Mouse (Mus musculus) stomach, embryonic 16.5 days (tissue): ENCODE results near the gene Olfr49. TPM values are rescaled to one million over a fixed set of nuclear protein-coding genes. Genes with fewer than 3 reads are reported as not detected.

Source experiments
- ATAC-seq: fragments of 200-750 bp; cut with Nextera tagmentation; 2 replicates; pipeline ENCODE4 v1.8.0; 2017; ENCODE audit warnings: moderate number of reproducible peaks, moderate TSS enrichment; ENCODE audit not compliant: insufficient read depth, low FRiP score
- H3K27ac ChIP-seq: fragments of 300-500 bp; sonication (generic); 2 replicates; pipeline ENCODE4 v1.5.1; 2014; ENCODE audit warnings: low read length
- H3K27me3 ChIP-seq: fragments of 300-500 bp; sonication (generic); 2 replicates; pipeline ENCODE4 v1.6.1; 2014; ENCODE audit warnings: low read length, control low read depth, mixed read lengths; ENCODE audit not compliant: control insufficient read depth, insufficient read depth
- H3K36me3 ChIP-seq: fragments of 300-500 bp; sonication (generic); 2 replicates; pipeline ENCODE4 v1.6.1; 2014; ENCODE audit warnings: low read length; ENCODE audit not compliant: control insufficient read depth, insufficient read depth
- H3K4me1 ChIP-seq: fragments of 300-500 bp; sonication (generic); 2 replicates; pipeline ENCODE4 v1.6.1; 2014; ENCODE audit warnings: low read length, control low read depth, mixed read lengths; ENCODE audit not compliant: control insufficient read depth, insufficient read depth
- H3K4me2 ChIP-seq: fragments of 300-500 bp; sonication (generic); 2 replicates; pipeline ENCODE4 v1.6.1; 2014; ENCODE audit warnings: low read depth, low read length, mixed read lengths
- H3K4me3 ChIP-seq: fragments of 300-500 bp; sonication (generic); replicated peaks from 2 replicates; pipeline ENCODE4 v1.5.1; 2014; ENCODE audit warnings: mild to moderate bottlenecking, low read length
- H3K9ac ChIP-seq: fragments of 300-500 bp; sonication (generic); 2 replicates; pipeline ENCODE4 v1.6.1; 2014; ENCODE audit warnings: low read length
- H3K9me3 ChIP-seq: fragments of 300-500 bp; sonication (generic); replicated peaks from 2 replicates; pipeline ENCODE4 v1.6.1; 2016; ENCODE audit warnings: low read length, control low read depth; ENCODE audit not compliant: control insufficient read depth
- WGBS: fragments of 180-500 bp; shearing (Covaris S2); extraction: QIAGEN DNeasy Blood & Tissue Kit; methylation state at CpG from one replicate; pipeline ENCODE4 v1.1.7; 2014; 5-methylcytosine and 5-hydroxymethylcytosine counted together
- polyA plus RNA-seq: library from polyadenylated mRNA; unstranded; fragments of >200 nt; fragmentation: Nextera tagmentation; extraction: Ambion mirVana; gene quantifications from 2 replicates; pipeline ENCODE4 v1.2.1, GENCODE M21; 2015

Olfr49 gene
- polyA plus RNA-seq, 1 experiment from 2014 or later, result not detected

- H3K9me3 ChIP-seq, result no peaks in the 10 kb centered on the region
- H3K9ac ChIP-seq, result no peak overlapping the region
- no peak overlapping the region for H3K27ac ChIP-seq
- H3K36me3 ChIP-seq, result peaks cover 7% of the 10 kb centered on the region
- no peak overlapping the region for H3K4me3 ChIP-seq
- H3K4me2 ChIP-seq, result no peak overlapping the region
- 91% methylated on average over 5 of the region's 5 CpGs for WGBS
- no peaks in the 10 kb centered on the region for H3K27me3 ChIP-seq
- no peak for ATAC-seq
- H3K4me1 ChIP-seq, result peaks cover 17% of the 10 kb centered on the region; the same call in 1 of the 2 replicates
Observed at GRCm38 (mm10) chr14:54236881-54237280, 47.9 kb downstream of the Olfr49 start.

GRCm38 (mm10) chr14:54235825-54236540 lies 48.8 kb downstream of the Olfr49 start:
- no peaks in the 10 kb centered on the region for H3K36me3 ChIP-seq
- H3K9ac ChIP-seq, result no peak overlapping the region
- no peak overlapping the region for H3K4me2 ChIP-seq
- no peak overlapping the region for H3K4me3 ChIP-seq
- H3K9me3 ChIP-seq, result no peaks in the 10 kb centered on the region
- H3K27me3 ChIP-seq, result no peaks in the 10 kb centered on the region
- peaks cover 17% of the 10 kb centered on the region; the same call in 1 of the 2 replicates for H3K4me1 ChIP-seq
- ATAC-seq, result no peak
- 81% methylated on average over 5 of the region's 5 CpGs for WGBS
- no peak overlapping the region for H3K27ac ChIP-seq

GRCm38 (mm10) chr14:54234231-54235040 lies 50.3 kb downstream of the Olfr49 start:
- WGBS, result 79% methylated on average over 20 of the region's 20 CpGs
- no peak overlapping the region for H3K9ac ChIP-seq

GRCm38 (mm10) chr14:54233559-54234143 lies 51.1 kb downstream of the Olfr49 start:
- 56% methylated on average over 16 of the region's 16 CpGs for WGBS
- H3K27me3 ChIP-seq, result no peaks in the 10 kb centered on the region
- H3K4me2 ChIP-seq, result peak overlapping the region; percentile 20; the same call in 1 of the 2 replicates
- H3K4me3 ChIP-seq, result no peak overlapping the region
- H3K9me3 ChIP-seq, result no peaks in the 10 kb centered on the region
- H3K9ac ChIP-seq, result peak overlapping the region; percentile 61
- peaks cover 19% of the 10 kb centered on the region for H3K4me1 ChIP-seq
- H3K27ac ChIP-seq, result peak overlapping the region; percentile 81
- ATAC-seq, result peak; percentile 22; the same call in 1 of the 2 replicates
- no peaks in the 10 kb centered on the region for H3K36me3 ChIP-seq

More at GRCm38 (mm10) chr14:54234231-54235040, 50.3 kb downstream of the Olfr49 start:
- peaks cover 17% of the 10 kb centered on the region; the same call in 1 of the 2 replicates for H3K4me1 ChIP-seq
- H3K9me3 ChIP-seq, result no peaks in the 10 kb centered on the region
- no peaks in the 10 kb centered on the region for H3K27me3 ChIP-seq
- no peak overlapping the region for H3K4me3 ChIP-seq
- H3K36me3 ChIP-seq, result no peaks in the 10 kb centered on the region
- ATAC-seq, result no peak
- no peak overlapping the region for H3K4me2 ChIP-seq
- H3K27ac ChIP-seq, result peak overlapping the region; percentile 81

GRCm38 (mm10) chr14:54232811-54233558 lies 51.8 kb downstream of the Olfr49 start:
- Histone ChIP-seq H3K9me3 (no peaks in the 10 kb centered on the region), H3K27ac (peak overlapping the region; percentile 81), H3K4me3 (no peak overlapping the region), H3K36me3 (no peaks in the 10 kb centered on the region), H3K4me2 (peak overlapping the region; percentile 20; the same call in 1 of the 2 replicates), H3K4me1 (peaks cover 24% of the 10 kb centered on the region), H3K9ac (peak overlapping the region; percentile 61), H3K27me3 (no peaks in the 10 kb centered on the region)
- WGBS, result 13% methylated on average over 9 of the region's 9 CpGs
- peak; percentile 25; the same call in 1 of the 2 replicates for ATAC-seq

- Histone ChIP-seq H3K4me1 (peaks cover 31% of the 10 kb centered on the region), H3K4me2 (no peak overlapping the region), H3K9ac (no peak overlapping the region), H3K27me3 (no peaks in the 10 kb centered on the region), H3K9me3 (no peaks in the 10 kb centered on the region), H3K36me3 (no peaks in the 10 kb centered on the region), H3K27ac (no peak overlapping the region; the same call in 1 of the 2 replicates), H3K4me3 (no peak overlapping the region)
- no peak for ATAC-seq
- 54% methylated on average over 9 of the region's 9 CpGs for WGBS
Observed at GRCm38 (mm10) chr14:54232143-54232542, 52.6 kb downstream of the Olfr49 start.

GRCm38 (mm10) chr14:54231176-54231956 lies 53.4 kb downstream of the Olfr49 start:
- Histone ChIP-seq H3K9me3 (no peaks in the 10 kb centered on the region), H3K9ac (peak overlapping the region; percentile 34; the same call in 1 of the 2 replicates), H3K4me1 (peaks cover 38% of the 10 kb centered on the region), H3K27ac (no peak overlapping the region; the same call in 1 of the 2 replicates), H3K4me2 (peak overlapping the region; percentile 6; the same call in 1 of the 2 replicates), H3K36me3 (no peaks in the 10 kb centered on the region), H3K4me3 (no peak overlapping the region), H3K27me3 (no peaks in the 10 kb centered on the region)
- ATAC-seq, result 0 out of 2 replicates have a peak, but pooled peaks have one; percentile 7
- 55% methylated on average over 21 of the region's 21 CpGs for WGBS

- no peaks in the 10 kb centered on the region for H3K27me3 ChIP-seq
- peaks cover 38% of the 10 kb centered on the region for H3K4me1 ChIP-seq
- 75% methylated on average over 14 of the region's 14 CpGs for WGBS
- no peak for ATAC-seq
- peak overlapping the region; percentile 34; the same call in 1 of the 2 replicates for H3K9ac ChIP-seq
- H3K27ac ChIP-seq, result no peak overlapping the region; the same call in 1 of the 2 replicates
- H3K4me3 ChIP-seq, result no peak overlapping the region
- no peaks in the 10 kb centered on the region for H3K9me3 ChIP-seq
- H3K36me3 ChIP-seq, result no peaks in the 10 kb centered on the region
- H3K4me2 ChIP-seq, result peak overlapping the region; percentile 6; the same call in 1 of the 2 replicates
Observed at GRCm38 (mm10) chr14:54230638-54231150, 54.0 kb downstream of the Olfr49 start.
